Mouse (Mus musculus): ENCODE results near the gene Hist1h2bh.

GRCm38 (mm10) chr13:23530181-23530900, 12.9 kb downstream of the Hist1h2bh start:
- TF ChIP-seq POLR2A (IDR thresholded peaks at IDR 0.05; ENCODE audit: extremely low read depth, insufficient read depth, low read length): no peak
- no peak for TF ChIP-seq CTCF (IDR thresholded peaks at IDR 0.05; ENCODE audit: low read depth, low read length)
